Mouse (Mus musculus) kidney, adult 11 months (tissue): ENCODE measurements around the gene Ripply2.
A peak's percentile ranks its signal among the peaks of the same experiment; 100 is the strongest.

Source experiments
- DNase-seq: peaks from one replicate; pipeline ENCODE4 v3.0.0; 2022

The Ripply2 gene

DNA sequence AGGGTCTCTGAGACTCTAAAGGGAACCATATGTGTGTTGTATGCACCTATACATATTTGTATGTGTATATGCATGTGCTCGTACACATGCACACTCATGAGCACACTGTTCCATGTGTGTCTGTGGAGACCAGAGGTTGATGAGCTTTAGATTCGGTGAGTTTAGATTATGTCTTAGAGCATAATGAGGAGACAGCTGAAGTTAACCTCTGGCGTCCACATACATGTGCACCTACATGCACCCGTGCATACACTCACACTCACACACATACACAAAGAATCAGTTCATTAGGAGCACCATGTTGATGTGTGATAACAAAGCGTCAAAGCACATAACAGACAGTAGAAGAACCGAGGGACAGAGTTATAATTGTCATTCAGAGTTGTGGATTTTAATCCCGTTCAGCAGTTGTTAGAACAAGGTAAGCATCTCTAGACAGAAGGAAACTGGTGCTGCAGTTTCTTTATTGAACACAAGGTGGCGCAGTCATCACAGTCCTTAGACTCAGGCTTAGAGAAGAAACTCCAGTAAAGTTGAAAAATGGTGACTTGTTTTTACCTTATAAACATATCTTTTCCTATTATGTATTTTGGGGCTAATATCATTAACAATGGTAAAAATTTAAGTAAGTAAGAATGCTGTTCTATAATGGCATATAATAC, 12.2 kb downstream of the Ripply2 start:
- peak; percentile 15 for DNase-seq

DNA sequence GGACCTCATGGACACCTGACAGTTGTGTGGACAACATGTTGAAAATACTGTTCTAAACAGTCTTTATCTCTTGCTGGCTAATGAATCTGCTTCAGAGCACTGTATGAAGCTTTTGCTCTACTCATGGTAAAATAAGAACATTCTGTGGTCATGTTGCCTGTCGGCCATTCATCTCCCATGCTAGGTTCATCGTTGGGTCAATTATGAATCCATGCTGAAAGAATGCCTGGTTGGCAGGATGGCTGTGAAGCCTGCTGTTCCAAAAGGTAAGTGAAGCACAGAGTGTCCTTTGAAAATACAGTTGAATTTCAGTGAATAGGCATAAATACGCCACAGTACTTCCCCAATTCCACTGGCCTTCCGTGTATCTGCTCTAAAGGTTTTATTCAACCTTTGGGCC, 16.9 kb downstream of the Ripply2 start:
- DNase-seq = no peak

DNA sequence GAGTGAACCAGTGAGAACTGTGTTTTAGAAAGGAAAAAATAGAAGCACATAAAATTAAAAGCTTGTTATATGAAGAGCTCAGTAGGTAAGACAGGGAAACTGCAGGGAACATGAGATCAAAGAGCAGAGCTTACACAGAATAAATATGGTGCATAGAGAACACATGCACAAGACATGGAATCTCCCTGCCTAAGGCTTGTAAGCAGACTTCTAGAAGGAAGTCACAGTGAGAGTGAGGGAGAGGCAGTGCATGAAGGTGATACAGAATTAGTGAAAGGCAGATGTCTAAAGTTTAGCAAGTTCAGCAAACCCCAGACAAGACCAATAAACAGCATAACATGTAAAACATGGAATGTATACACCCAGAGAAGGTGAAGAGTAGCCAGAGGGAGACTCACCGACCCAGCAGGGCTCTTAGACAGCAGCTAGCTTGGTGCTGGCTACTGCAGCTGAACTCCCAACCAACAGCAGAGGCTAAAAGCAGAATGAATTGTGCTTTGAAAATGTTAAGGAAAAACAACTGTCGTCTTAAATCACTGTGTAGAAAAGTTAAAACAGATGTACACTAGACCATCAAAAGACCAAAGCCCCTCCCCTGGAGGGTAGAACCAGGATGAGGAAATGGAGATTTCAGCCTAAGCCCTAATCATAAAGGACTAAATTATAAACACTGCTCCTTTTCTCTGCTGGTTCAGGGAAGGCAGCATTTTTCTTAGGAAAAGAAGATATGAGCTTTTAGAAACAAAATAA, 19.7 kb downstream of the Ripply2 start:
- DNase-seq = no peak

DNA sequence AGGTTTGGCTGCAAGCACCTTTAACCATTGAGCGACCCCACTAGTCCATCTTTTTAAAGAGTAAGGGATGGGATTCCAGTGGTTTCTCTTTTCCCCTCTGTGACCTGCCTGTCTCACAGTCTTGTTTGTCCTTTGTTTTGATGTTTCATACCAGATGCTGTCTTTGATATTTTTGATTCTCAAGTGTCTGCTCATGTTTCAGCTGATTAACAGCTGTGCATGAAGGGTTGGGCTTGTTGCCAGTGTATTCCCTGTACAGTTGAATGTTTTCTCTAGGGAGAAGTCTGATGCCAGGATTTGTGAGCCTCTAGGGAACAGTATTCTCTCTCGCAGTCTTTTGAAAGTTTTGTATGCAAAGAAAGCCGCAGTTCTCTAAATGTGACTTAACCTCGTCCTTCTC, 34.1 kb downstream of the Ripply2 start:
- no peak for DNase-seq

DNA sequence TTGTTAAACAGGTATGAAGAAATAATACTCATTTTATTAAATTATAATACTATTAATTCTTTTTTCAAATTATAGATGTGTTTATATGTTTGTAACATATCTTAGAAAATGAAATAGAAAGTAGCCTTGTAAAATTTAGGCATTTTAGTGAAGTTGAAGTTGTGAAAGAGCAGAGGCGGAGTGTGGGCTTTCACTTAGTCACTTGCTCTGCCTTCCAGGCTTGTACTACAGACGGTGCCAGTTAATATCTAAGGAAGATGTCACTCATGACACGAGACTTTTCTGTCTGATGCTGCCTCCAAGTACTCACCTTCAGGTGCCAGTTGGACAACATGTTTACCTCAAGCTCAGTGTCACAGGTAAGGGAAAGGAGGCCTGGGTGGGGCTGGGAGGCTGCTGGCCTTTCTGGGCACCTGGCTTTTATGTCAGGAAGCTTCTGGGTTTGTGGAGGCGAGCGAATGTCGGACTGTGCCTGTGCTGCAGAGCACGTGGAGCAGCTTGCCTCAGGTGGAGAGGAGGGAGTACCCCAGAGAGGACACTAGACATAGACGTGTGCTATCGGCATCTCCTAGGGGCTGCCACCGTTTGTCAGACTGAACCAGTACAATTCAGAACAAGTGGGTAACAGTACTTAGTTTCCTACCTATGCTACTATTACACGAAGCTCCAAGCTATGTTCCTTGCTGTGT, 40.4 kb downstream of the Ripply2 start:
- no peak for DNase-seq

DNA sequence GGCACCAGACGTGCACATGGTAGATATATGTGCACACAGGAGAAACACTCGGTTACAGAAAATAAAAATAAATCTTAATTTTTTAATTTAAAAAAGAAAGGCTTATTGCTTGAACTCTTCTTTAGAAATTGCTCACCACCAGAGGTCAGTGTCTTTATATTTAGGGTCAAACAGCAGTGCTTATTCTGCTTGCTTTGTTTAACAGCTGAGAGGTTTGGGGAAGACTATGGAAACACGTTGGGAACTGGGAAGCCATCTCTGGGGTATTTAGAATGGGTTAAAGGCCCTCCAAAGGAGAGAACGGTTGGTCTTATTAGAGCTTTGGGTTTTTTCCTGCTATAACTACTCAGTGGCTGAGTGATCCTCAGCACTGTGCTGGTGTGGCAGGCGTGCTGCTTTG, 47.0 kb downstream of the Ripply2 start:
- no peak for DNase-seq

DNA sequence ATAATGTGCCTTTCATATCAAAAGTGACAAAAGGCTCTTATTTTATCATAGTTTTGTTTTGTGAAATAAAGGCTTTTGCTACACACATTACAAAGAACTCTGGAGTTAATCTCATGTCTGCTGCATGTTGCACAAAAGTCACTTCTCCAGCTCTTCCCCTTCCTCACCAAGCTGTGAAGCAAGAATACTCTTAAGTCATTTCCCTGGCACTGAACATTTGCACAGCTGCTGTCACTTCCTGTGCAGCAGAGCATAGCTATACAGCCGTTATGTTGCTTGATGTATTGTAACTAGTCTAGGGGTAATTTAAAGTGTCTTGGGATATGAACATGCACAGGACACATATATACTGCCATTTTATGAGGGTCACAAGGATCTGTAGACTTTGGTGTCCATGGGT, 52.8 kb downstream of the Ripply2 start:
- DNase-seq = no peak
